Mouse (Mus musculus) heart, embryonic 16.5 days (tissue): ENCODE results near the gene Prkce. TPM values are rescaled to one million over a fixed set of nuclear protein-coding genes. Genes with fewer than 3 reads are reported as not detected.

Source experiments
- ATAC-seq: fragments of 200-750 bp; cut with Nextera tagmentation; replicated peaks from 2 replicates; pipeline ENCODE4 v1.8.0; 2017; ENCODE audit warnings: moderate number of reproducible peaks; ENCODE audit not compliant: insufficient read depth, low FRiP score; ENCODE audit errors: extremely low read depth
- H3K27ac ChIP-seq: fragments of 300-500 bp; sonication (generic); 2 replicates; pipeline ENCODE4 v1.5.1; 2014; ENCODE audit warnings: mild to moderate bottlenecking, low read length, control low read depth, moderate library complexity
- H3K27me3 ChIP-seq: fragments of 300-500 bp; sonication (generic); 2 replicates; pipeline ENCODE4 v1.6.1; 2014; ENCODE audit warnings: low read length, mixed read lengths; ENCODE audit not compliant: control insufficient read depth, insufficient read depth
- H3K36me3 ChIP-seq: fragments of 300-500 bp; sonication (generic); 2 replicates; pipeline ENCODE4 v1.6.1; 2014; ENCODE audit not compliant: control insufficient read depth, insufficient read depth
- H3K4me1 ChIP-seq: fragments of 300-500 bp; sonication (generic); 2 replicates; pipeline ENCODE4 v1.6.1; 2014; ENCODE audit warnings: low read length, mixed read lengths; ENCODE audit not compliant: control insufficient read depth, insufficient read depth
- H3K4me2 ChIP-seq: fragments of 300-500 bp; sonication (generic); 2 replicates; pipeline ENCODE4 v1.6.1; 2014; ENCODE audit warnings: low read depth, mild to moderate bottlenecking, control low read depth, low read length
- H3K4me3 ChIP-seq: fragments of 300-500 bp; sonication (generic); 2 replicates; pipeline ENCODE4 v1.5.1; 2014; ENCODE audit warnings: mild to moderate bottlenecking, control low read depth, low read length
- H3K9ac ChIP-seq: fragments of 300-500 bp; sonication (generic); 2 replicates; pipeline ENCODE4 v1.6.1; 2014; ENCODE audit warnings: low read length, control low read depth
- H3K9me3 ChIP-seq: fragments of 300-500 bp; sonication (generic); replicated peaks from 2 replicates; pipeline ENCODE4 v1.6.1; 2016; ENCODE audit warnings: low read length; ENCODE audit not compliant: control insufficient read depth
- WGBS: fragments of 180-500 bp; shearing (Covaris S2); extraction: QIAGEN DNeasy Blood & Tissue Kit; methylation state at CpG from one replicate; pipeline ENCODE4 v1.1.7; 2014; 5-methylcytosine and 5-hydroxymethylcytosine counted together
- polyA plus RNA-seq: library from polyadenylated mRNA; unstranded; fragments of >200 nt; fragmentation: Nextera tagmentation; extraction: Ambion mirVana; gene quantifications from 2 replicates; pipeline ENCODE4 v1.2.1, GENCODE M21; 2015

The Prkce gene
- polyA plus RNA-seq, 1 experiment from 2014 or later = 6.0 TPM

DNA sequence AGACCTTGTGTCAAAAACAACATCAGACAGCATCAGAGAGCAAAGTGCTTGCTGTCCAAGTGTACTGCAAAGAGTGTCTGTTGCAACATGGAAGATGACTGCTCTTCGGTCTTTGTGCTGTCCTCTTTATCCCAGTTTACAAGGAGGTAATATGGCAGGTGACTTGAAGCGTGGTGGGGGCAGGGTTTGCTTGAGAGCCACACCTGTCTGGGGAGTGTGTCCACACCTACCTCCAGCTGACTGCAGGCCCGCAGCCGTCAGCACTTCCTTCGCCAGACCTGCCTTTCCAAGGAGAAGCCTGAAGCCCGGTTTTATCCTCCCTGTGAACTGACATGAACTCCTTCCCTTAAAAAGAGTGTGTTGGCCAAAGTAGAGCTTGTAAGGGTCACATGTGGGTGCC lies 458.9 kb downstream of the Prkce start:
- Histone ChIP-seq H3K4me1 (no peaks in the 10 kb centered on the region), H3K9me3 (no peaks in the 10 kb centered on the region), H3K36me3 (peaks cover 9% of the 10 kb centered on the region), H3K9ac (no peak overlapping the region), H3K4me3 (no peak overlapping the region), H3K4me2 (no peak overlapping the region), H3K27me3 (no peaks in the 10 kb centered on the region), H3K27ac (no peak overlapping the region)
- no peak for ATAC-seq
- WGBS = 85% methylated on average over 6 of the region's 6 CpGs

DNA sequence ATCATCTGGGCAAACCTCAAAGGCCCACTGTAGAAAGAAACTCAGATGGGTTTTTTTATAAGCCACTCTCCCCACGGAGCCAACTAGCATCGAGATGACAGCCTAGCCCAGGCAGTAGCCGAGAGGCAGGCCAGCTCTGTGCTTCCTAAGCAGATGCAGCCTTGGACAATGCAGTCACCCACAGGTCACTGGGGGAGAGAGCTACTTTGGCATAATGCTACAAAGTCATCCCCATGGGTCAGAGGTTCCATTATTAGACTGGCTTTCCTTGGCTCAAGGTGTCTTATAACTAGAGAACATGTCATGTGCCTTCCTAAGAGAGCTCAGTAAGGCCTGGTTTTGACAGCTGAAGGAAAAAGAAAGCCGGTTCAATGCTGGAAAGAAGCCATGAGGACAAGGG lies 465.5 kb downstream of the Prkce start:
- WGBS = 81% methylated on average over 4 of the region's 4 CpGs
- Histone ChIP-seq H3K9ac (no peak overlapping the region), H3K4me3 (no peak overlapping the region), H3K4me1 (no peaks in the 10 kb centered on the region), H3K36me3 (peaks cover 9% of the 10 kb centered on the region), H3K27ac (no peak overlapping the region), H3K9me3 (no peaks in the 10 kb centered on the region), H3K4me2 (no peak overlapping the region), H3K27me3 (no peaks in the 10 kb centered on the region)
- ATAC-seq = no peak

DNA sequence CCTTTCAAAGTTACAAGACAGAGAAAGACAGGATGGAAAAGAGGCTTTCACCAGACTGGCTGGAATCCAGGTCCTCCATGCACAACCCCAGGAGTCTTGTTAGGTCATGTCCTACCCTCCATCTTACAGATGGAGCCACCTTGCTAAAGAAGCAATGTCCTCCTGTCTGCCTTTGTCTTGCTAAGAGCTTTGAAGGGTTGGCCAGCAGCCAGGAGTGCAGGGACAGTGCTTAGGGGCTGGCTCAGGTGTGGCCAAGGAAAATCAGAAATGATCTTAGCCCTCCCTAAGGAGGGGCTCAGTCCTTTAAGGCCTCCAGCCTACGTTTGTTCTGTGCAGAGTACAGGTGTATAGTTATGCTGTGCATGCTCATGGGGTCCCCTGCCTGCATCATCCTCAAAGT lies 469.7 kb downstream of the Prkce start:
- Histone ChIP-seq H3K9me3 (no peaks in the 10 kb centered on the region), H3K4me1 (no peaks in the 10 kb centered on the region), H3K4me2 (no peak overlapping the region), H3K27ac (no peak overlapping the region), H3K9ac (no peak overlapping the region), H3K27me3 (no peaks in the 10 kb centered on the region), H3K4me3 (no peak overlapping the region), H3K36me3 (no peaks in the 10 kb centered on the region)
- 88% methylated on average over 1 of the region's 1 CpGs for WGBS
- ATAC-seq = no peak

DNA sequence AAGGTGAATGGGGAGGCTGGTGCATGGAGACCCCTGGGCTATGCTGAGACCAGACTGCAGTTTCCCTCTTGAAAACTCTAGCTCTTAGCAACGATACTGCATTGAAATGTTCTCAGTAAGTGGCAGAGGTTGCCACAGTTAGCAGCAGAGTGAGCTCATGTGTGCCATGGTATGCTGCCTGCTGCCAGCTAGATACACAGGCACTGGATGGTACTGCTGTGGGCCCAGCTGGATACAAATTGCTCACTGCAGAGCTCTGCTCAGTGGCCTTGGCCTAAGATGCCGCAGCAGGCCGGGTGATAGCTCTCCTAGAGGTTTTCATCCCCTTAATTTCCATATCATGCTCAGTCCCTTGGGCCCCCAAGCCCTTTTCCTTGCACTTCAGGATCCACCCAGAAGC lies 471.7 kb downstream of the Prkce start:
- H3K27me3 ChIP-seq = no peaks in the 10 kb centered on the region
- H3K27ac ChIP-seq = no peak overlapping the region
- WGBS = 92% methylated on average over 3 of the region's 3 CpGs

DNA sequence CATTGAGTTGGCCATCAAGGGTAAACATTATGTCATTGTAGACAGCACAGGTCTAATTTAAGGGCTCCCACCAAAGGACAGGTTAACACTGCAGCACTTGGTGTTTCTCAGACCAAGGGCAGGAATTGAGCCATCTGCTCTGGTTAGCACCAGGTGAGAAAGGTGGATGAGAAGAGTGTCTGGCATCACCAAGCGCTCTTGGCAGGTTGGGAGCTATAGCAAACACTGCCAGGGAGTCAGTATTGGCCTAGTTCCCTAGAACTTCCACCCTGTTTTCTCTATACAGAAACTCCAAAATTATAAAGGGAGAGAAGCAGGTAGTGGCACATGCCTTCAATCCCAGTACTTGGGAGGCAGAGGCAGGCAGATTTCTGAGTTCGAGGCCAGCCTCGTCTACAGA lies 479.6 kb downstream of the Prkce start:
- H3K36me3 ChIP-seq = no peaks in the 10 kb centered on the region
- no peak overlapping the region for H3K9ac ChIP-seq
- no peak overlapping the region for H3K4me2 ChIP-seq
- H3K27ac ChIP-seq = no peak overlapping the region
- no peak for ATAC-seq
- no peak overlapping the region for H3K4me3 ChIP-seq
- no peaks in the 10 kb centered on the region for H3K4me1 ChIP-seq
- no peaks in the 10 kb centered on the region for H3K27me3 ChIP-seq
- 98% methylated on average over 3 of the region's 3 CpGs for WGBS
- H3K9me3 ChIP-seq = no peaks in the 10 kb centered on the region

More for the DNA sequence above, 471.7 kb downstream of the Prkce start:
- Histone ChIP-seq H3K9me3 (no peaks in the 10 kb centered on the region), H3K4me2 (no peak overlapping the region), H3K4me1 (no peaks in the 10 kb centered on the region), H3K9ac (no peak overlapping the region), H3K4me3 (no peak overlapping the region), H3K36me3 (no peaks in the 10 kb centered on the region)
- ATAC-seq = no peak

DNA sequence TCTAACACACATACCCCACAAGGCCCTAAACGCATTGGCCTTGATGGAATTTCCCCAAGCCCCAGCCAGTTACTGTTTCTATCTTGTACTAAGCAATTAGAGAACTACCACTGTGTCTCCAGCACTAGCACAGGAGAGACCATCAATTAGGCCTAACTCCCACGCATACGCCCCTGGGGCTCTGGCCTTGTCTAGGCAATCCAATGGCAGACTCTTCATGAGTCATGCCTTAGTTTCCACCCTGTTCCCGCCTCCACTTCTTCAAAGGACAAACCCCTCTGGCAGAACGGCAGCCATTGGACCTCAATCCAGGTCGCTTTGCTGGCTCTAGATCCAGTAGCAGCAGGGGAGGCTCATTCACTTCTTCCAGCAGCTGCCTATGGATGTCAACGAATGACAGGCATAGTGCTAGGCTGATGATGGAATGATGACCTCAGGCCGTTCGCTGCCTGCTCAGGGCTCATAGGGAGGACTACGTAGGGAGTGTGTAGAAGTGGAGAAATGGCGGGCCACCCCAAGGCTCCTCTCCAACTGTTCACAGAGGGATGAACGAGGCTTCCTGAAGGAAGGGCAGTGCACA lies 481.4 kb downstream of the Prkce start:
- Histone ChIP-seq H3K4me3 (no peak overlapping the region), H3K27ac (no peak overlapping the region), H3K9ac (no peak overlapping the region), H3K27me3 (no peaks in the 10 kb centered on the region), H3K4me2 (no peak overlapping the region), H3K36me3 (no peaks in the 10 kb centered on the region), H3K4me1 (no peaks in the 10 kb centered on the region), H3K9me3 (no peaks in the 10 kb centered on the region)
- WGBS = 86% methylated on average over 12 of the region's 12 CpGs
- ATAC-seq = no peak

DNA sequence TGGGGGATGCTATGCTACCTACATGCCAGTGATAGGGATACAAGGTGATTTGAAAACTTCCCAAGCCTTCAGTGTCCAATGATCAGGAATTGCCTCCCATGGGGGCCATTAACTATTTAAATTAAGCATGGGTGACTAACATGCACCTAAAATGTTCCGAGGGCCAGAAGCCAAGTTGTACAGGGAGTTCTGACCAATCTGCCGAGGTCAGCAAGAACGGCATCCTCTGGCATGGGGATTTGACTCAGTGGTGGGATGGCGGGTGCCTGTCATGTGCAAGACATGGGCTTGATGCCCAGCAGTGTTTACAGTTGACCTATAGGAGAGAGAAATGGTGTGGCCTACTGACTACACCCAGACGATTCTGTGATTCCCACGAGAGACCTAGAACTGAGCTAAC lies 482.7 kb downstream of the Prkce start:
- H3K4me1 ChIP-seq = no peaks in the 10 kb centered on the region
- no peak overlapping the region for H3K9ac ChIP-seq
- WGBS = 93% methylated on average over 6 of the region's 6 CpGs
- H3K27ac ChIP-seq = no peak overlapping the region
- no peak overlapping the region for H3K4me3 ChIP-seq
- H3K4me2 ChIP-seq = no peak overlapping the region
- no peaks in the 10 kb centered on the region for H3K9me3 ChIP-seq
- no peaks in the 10 kb centered on the region for H3K27me3 ChIP-seq
- peaks cover 2% of the 10 kb centered on the region; the same call in 1 of the 2 replicates for H3K36me3 ChIP-seq
- no peak for ATAC-seq

DNA sequence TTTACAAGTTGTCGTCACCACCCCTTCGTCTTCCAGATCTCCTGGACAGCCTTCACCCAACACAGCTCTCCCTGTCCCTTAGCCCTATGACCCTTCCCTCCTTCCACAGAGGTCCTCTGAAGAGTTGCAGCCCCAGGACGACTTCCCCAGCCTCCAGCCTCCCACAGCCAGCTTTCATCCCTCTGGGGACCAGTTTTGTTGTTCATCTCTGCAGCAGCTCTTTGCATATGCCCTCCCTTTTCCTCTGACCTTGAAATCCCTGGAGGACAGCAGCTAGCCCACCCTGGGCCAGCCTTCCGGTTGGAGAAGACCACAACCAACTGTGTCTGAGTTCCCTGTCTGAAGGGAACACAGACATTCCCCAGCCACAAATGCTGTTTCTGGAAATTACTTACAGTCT lies 483.5 kb downstream of the Prkce start:
- Histone ChIP-seq H3K4me2 (no peak overlapping the region), H3K4me3 (no peak overlapping the region), H3K36me3 (peaks cover 5% of the 10 kb centered on the region; the same call in 1 of the 2 replicates), H3K9ac (no peak overlapping the region), H3K27ac (no peak overlapping the region), H3K9me3 (no peaks in the 10 kb centered on the region), H3K27me3 (no peaks in the 10 kb centered on the region), H3K4me1 (no peaks in the 10 kb centered on the region; the same call in 1 of the 2 replicates)
- no peak for ATAC-seq
- WGBS = 63% methylated on average over 4 of the region's 4 CpGs

DNA sequence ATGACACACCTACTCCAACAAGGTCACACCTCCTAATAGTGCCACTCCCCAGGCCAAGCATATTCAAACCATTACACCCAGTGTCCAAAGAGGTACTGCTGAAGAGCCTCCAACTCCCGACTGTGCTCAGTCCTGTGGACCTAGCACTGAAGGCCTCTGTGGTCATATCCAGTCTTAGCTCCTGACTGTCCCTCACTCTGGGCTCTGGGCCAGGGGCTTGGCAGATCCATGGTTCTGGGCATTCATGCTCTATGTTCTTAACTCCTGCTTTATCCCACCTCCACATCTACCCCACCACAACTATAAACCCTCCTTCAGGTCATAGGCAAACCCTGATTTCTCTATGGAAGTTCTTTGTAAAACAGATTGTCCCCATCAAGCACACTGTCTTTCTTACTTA lies 485.2 kb downstream of the Prkce start:
- Histone ChIP-seq H3K36me3 (peaks cover 5% of the 10 kb centered on the region; the same call in 1 of the 2 replicates), H3K4me3 (no peak overlapping the region), H3K27me3 (no peaks in the 10 kb centered on the region), H3K4me1 (peaks cover 2% of the 10 kb centered on the region; the same call in 1 of the 2 replicates), H3K4me2 (no peak overlapping the region), H3K9me3 (no peaks in the 10 kb centered on the region), H3K9ac (no peak overlapping the region), H3K27ac (no peak overlapping the region)
- WGBS = 56% methylated on average over 1 of the region's 1 CpGs
- no peak for ATAC-seq
